Mouse (Mus musculus): ENCODE measurements at regions not wholly inside any gene's neighbourhood (a gene's known extent, or its start where the extent isn't known, plus 50 kb on each side); places are given as distances from the start of the nearest gene placed in this dataset.

- DNase-seq (ENCODE audit: low spot score) = no peak
- Histone ChIP-seq H3K9ac (ENCODE audit: low read depth, low read length) (no peak overlapping the region), H3K4me2 (ENCODE audit: low read depth, low read length) (no peak overlapping the region), H3K27me3 (replicated peaks; ENCODE audit: control insufficient read depth, insufficient read depth, low read length) (no peaks in the 10 kb centered on the region), H3K4me3 (ENCODE audit: low read depth, low read length) (no peak overlapping the region), H3K36me3 (ENCODE audit: control insufficient read depth, insufficient read depth, low read length) (no peaks in the 10 kb centered on the region), H3K9me3 (ENCODE audit: control insufficient read depth, low read length) (no peaks in the 10 kb centered on the region), H3K27ac (replicated peaks; ENCODE audit: low read depth, low read length) (no peak overlapping the region), H3K4me1 (ENCODE audit: control insufficient read depth, insufficient read depth, low read length) (no peaks in the 10 kb centered on the region)
- 75% methylated on average over 2 of the region's 2 CpGs for WGBS
- no peak for ATAC-seq (ENCODE audit: low read depth)
Observed at GRCm38 (mm10) chr1:91730281-91730680, 71.0 kb upstream of the Twist2 start.

- H3K4me3 ChIP-seq (ENCODE audit: low read depth, low read length) = no peak overlapping the region
- H3K4me2 ChIP-seq (ENCODE audit: low read depth, low read length) = no peak overlapping the region
- no peak overlapping the region for H3K9ac ChIP-seq (ENCODE audit: low read depth, low read length)
- no peaks in the 10 kb centered on the region for H3K27me3 ChIP-seq (replicated peaks; ENCODE audit: control insufficient read depth, insufficient read depth, low read length)
- ATAC-seq (ENCODE audit: low read depth) = no peak
- H3K27ac ChIP-seq (replicated peaks; ENCODE audit: low read depth, low read length) = no peak overlapping the region
- H3K4me1 ChIP-seq (ENCODE audit: control insufficient read depth, insufficient read depth, low read length) = no peaks in the 10 kb centered on the region
- no peaks in the 10 kb centered on the region for H3K36me3 ChIP-seq (ENCODE audit: control insufficient read depth, insufficient read depth, low read length)
- WGBS = 62% methylated on average over 13 of the region's 13 CpGs
- no peak for DNase-seq (ENCODE audit: low spot score)
- no peaks in the 10 kb centered on the region for H3K9me3 ChIP-seq (ENCODE audit: control insufficient read depth, low read length)
Observed at GRCm38 (mm10) chr1:91731703-91732102, 69.6 kb upstream of the Twist2 start.

- Histone ChIP-seq H3K4me3 (ENCODE audit: low read depth, low read length) (no peak overlapping the region), H3K9me3 (ENCODE audit: control insufficient read depth, low read length) (no peaks in the 10 kb centered on the region), H3K36me3 (ENCODE audit: control insufficient read depth, insufficient read depth, low read length) (no peaks in the 10 kb centered on the region), H3K4me1 (ENCODE audit: control insufficient read depth, insufficient read depth, low read length) (no peaks in the 10 kb centered on the region), H3K27me3 (replicated peaks; ENCODE audit: control insufficient read depth, insufficient read depth, low read length) (no peaks in the 10 kb centered on the region), H3K9ac (ENCODE audit: low read depth, low read length) (no peak overlapping the region), H3K27ac (replicated peaks; ENCODE audit: low read depth, low read length) (no peak overlapping the region), H3K4me2 (ENCODE audit: low read depth, low read length) (peak overlapping the region; percentile 15; the same call in 1 of the 2 replicates)
- WGBS = 49% methylated on average over 12 of the region's 12 CpGs
- ATAC-seq (ENCODE audit: low read depth) (peak; percentile 88), DNase-seq (ENCODE audit: low spot score) (peak; percentile 87)
Observed at GRCm38 (mm10) chr1:91732461-91732861, 68.8 kb upstream of the Twist2 start.

DNA sequence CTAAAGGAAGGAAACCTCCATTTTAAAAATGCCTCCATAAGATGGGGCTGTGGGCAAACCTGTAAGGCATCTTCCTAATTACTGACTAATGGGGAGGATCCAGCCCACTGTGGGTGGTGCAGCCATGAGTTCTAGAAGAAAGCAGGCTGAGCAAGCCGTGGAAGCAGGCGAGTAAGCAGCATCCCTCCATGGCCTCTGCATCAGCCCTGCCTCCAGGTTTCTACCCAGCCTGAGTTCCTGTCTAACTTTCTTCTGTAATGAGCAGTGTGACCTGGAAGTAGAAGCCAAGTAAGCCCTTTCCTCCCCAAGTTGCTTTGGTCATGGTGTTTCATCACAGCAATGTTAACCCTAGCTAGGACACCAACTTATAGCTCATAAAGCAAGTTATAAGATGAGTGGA is 66.5 kb upstream of the Twist2 start:
- Histone ChIP-seq H3K4me3 (ENCODE audit: low read depth, low read length) (no peak overlapping the region), H3K36me3 (ENCODE audit: control insufficient read depth, insufficient read depth, low read length) (no peaks in the 10 kb centered on the region), H3K9me3 (ENCODE audit: control insufficient read depth, low read length) (no peaks in the 10 kb centered on the region), H3K27ac (replicated peaks; ENCODE audit: low read depth, low read length) (no peak overlapping the region), H3K9ac (ENCODE audit: low read depth, low read length) (no peak overlapping the region), H3K4me1 (ENCODE audit: control insufficient read depth, insufficient read depth, low read length) (no peaks in the 10 kb centered on the region), H3K4me2 (ENCODE audit: low read depth, low read length) (no peak overlapping the region), H3K27me3 (replicated peaks; ENCODE audit: control insufficient read depth, insufficient read depth, low read length) (no peaks in the 10 kb centered on the region)
- DNase-seq (ENCODE audit: low spot score) (no peak), ATAC-seq (ENCODE audit: low read depth) (no peak)
- 89% methylated on average over 2 of the region's 2 CpGs for WGBS

DNA sequence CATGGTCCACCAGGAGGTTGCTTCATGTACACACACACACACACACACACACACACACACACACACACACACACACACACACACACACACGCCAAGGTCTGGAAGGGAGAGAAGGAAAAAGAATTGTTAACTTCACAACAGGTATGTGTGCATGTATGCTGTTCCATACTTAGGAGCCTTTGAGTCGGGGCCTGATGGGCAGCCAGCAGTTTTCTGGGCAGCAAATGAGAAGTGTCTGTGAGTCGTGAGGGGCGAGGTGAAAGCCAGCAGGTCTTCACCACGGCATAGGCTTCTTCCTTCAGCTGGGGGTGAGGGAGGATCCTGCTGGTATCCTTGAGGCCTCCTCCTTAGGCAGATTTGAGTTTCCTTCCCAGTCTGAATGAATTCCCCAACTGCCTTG is 65.8 kb upstream of the Twist2 start:
- DNase-seq (ENCODE audit: low spot score) = no peak
- WGBS = 75% methylated on average over 4 of the region's 5 CpGs
- H3K9me3 ChIP-seq (ENCODE audit: control insufficient read depth, low read length) = no peaks in the 10 kb centered on the region

DNA sequence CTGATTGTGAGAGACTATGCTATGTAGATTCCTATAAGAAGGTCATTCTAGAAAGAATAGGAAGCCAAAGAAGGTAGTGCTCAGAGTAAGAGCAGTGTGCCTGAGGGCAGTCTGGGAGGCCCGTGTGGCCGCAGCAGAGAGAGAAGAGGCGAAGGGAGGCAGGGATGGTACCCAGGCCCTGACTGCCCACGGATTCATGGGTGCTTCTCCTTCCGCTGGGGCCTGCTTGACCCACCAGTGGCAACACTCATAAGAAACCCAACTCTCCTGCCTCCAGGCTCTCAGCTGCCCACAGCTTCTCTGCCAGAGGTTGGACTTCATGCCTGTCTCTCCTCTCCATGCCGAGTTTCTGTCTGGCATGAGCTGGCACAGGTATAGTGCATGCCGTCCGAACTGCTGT is 60.6 kb upstream of the Twist2 start:
- no peaks in the 10 kb centered on the region for H3K4me1 ChIP-seq (ENCODE audit: control insufficient read depth, insufficient read depth, low read length)
- no peaks in the 10 kb centered on the region for H3K36me3 ChIP-seq (ENCODE audit: control insufficient read depth, insufficient read depth, low read length)
- H3K27me3 ChIP-seq (replicated peaks; ENCODE audit: control insufficient read depth, insufficient read depth, low read length) = no peaks in the 10 kb centered on the region
- ATAC-seq (ENCODE audit: low read depth) (no peak), DNase-seq (ENCODE audit: low spot score) (no peak)
- H3K9me3 ChIP-seq (ENCODE audit: control insufficient read depth, low read length) = no peaks in the 10 kb centered on the region
- H3K4me2 ChIP-seq (ENCODE audit: low read depth, low read length) = no peak overlapping the region
- no peak overlapping the region for H3K9ac ChIP-seq (ENCODE audit: low read depth, low read length)
- H3K27ac ChIP-seq (replicated peaks; ENCODE audit: low read depth, low read length) = no peak overlapping the region
- H3K4me3 ChIP-seq (ENCODE audit: low read depth, low read length) = no peak overlapping the region
- WGBS = 90% methylated on average over 7 of the region's 8 CpGs

More for the DNA sequence above, 65.8 kb upstream of the Twist2 start:
- no peak for ATAC-seq (ENCODE audit: low read depth)
- H3K27me3 ChIP-seq (replicated peaks; ENCODE audit: control insufficient read depth, insufficient read depth, low read length) = no peaks in the 10 kb centered on the region
- H3K36me3 ChIP-seq (ENCODE audit: control insufficient read depth, insufficient read depth, low read length) = no peaks in the 10 kb centered on the region
- H3K27ac ChIP-seq (replicated peaks; ENCODE audit: low read depth, low read length) = no peak overlapping the region
- H3K9ac ChIP-seq (ENCODE audit: low read depth, low read length) = no peak overlapping the region
- no peak overlapping the region for H3K4me2 ChIP-seq (ENCODE audit: low read depth, low read length)
- no peak overlapping the region for H3K4me3 ChIP-seq (ENCODE audit: low read depth, low read length)
- H3K4me1 ChIP-seq (ENCODE audit: control insufficient read depth, insufficient read depth, low read length) = no peaks in the 10 kb centered on the region

DNA sequence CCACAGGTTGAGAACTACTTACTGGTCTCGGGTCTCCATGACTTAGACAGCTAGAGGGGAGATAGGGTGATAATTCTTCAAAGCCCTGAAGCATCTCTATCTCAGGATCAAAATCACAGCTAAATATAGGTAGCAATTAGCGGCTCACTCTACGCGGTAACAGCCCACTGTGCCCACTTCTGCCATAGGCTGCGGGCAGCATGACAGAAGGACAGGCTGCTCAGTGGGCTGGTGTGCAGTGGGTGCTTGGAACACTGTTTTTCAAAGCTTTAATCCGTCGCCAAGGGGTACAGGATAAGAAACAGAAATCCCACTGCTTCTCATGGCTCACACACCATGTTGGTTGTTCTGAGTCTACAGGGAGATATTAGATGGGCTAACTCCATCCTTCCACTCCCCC is 59.2 kb upstream of the Twist2 start:
- no peak overlapping the region for H3K4me2 ChIP-seq (ENCODE audit: low read depth, low read length)
- no peak for ATAC-seq (ENCODE audit: low read depth)
- H3K27me3 ChIP-seq (replicated peaks; ENCODE audit: control insufficient read depth, insufficient read depth, low read length) = no peaks in the 10 kb centered on the region
- no peak overlapping the region for H3K27ac ChIP-seq (replicated peaks; ENCODE audit: low read depth, low read length)
- H3K36me3 ChIP-seq (ENCODE audit: control insufficient read depth, insufficient read depth, low read length) = no peaks in the 10 kb centered on the region
- H3K9me3 ChIP-seq (ENCODE audit: control insufficient read depth, low read length) = no peaks in the 10 kb centered on the region
- no peaks in the 10 kb centered on the region for H3K4me1 ChIP-seq (ENCODE audit: control insufficient read depth, insufficient read depth, low read length)
- DNase-seq (ENCODE audit: low spot score) = no peak
- H3K4me3 ChIP-seq (ENCODE audit: low read depth, low read length) = no peak overlapping the region
- 92% methylated on average over 7 of the region's 7 CpGs for WGBS
- H3K9ac ChIP-seq (ENCODE audit: low read depth, low read length) = no peak overlapping the region

DNA sequence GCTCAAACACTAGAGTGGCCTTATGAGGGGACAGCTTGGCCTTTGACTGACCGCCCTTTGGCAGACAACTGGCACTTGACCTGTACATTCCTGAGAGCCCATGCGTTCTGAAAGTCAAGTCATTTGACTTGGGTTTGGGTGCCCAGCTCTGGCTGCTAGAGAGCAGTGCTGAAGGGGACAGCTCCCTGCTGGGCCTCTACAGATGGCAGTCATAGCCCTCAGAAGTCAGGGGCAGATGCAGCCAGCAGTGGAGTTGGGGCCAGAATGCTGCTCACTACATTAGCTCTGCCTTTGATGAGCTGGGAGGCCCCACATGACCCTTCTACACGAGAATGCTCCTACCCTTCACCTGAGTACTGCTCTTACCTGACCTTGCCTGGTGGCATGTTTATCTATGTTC is 58.3 kb upstream of the Twist2 start:
- DNase-seq (ENCODE audit: low spot score) = peak; percentile 70
- no peak overlapping the region for H3K9ac ChIP-seq (ENCODE audit: low read depth, low read length)
- no peak for ATAC-seq (ENCODE audit: low read depth)
- no peaks in the 10 kb centered on the region for H3K27me3 ChIP-seq (replicated peaks; ENCODE audit: control insufficient read depth, insufficient read depth, low read length)
- WGBS = 44% methylated on average over 3 of the region's 3 CpGs
- no peaks in the 10 kb centered on the region for H3K9me3 ChIP-seq (ENCODE audit: control insufficient read depth, low read length)
- no peak overlapping the region for H3K27ac ChIP-seq (replicated peaks; ENCODE audit: low read depth, low read length)
- no peaks in the 10 kb centered on the region for H3K4me1 ChIP-seq (ENCODE audit: control insufficient read depth, insufficient read depth, low read length)
- H3K4me2 ChIP-seq (ENCODE audit: low read depth, low read length) = no peak overlapping the region
- no peak overlapping the region for H3K4me3 ChIP-seq (ENCODE audit: low read depth, low read length)
- no peaks in the 10 kb centered on the region for H3K36me3 ChIP-seq (ENCODE audit: control insufficient read depth, insufficient read depth, low read length)

- Histone ChIP-seq H3K4me3 (ENCODE audit: low read depth, low read length) (no peak overlapping the region), H3K4me2 (ENCODE audit: low read depth, low read length) (no peak overlapping the region), H3K9me3 (ENCODE audit: control insufficient read depth, low read length) (no peaks in the 10 kb centered on the region), H3K27ac (replicated peaks; ENCODE audit: low read depth, low read length) (no peak overlapping the region), H3K27me3 (replicated peaks; ENCODE audit: control insufficient read depth, insufficient read depth, low read length) (no peaks in the 10 kb centered on the region), H3K9ac (ENCODE audit: low read depth, low read length) (no peak overlapping the region), H3K36me3 (ENCODE audit: control insufficient read depth, insufficient read depth, low read length) (no peaks in the 10 kb centered on the region), H3K4me1 (ENCODE audit: control insufficient read depth, insufficient read depth, low read length) (no peaks in the 10 kb centered on the region)
- no peak for ATAC-seq (ENCODE audit: low read depth)
- WGBS = 90% methylated on average over 3 of the region's 3 CpGs
- no peak for DNase-seq (ENCODE audit: low spot score)
Observed at GRCm38 (mm10) chr1:91744076-91744475, 57.2 kb upstream of the Twist2 start.
